Mouse (Mus musculus) stomach, postnatal 0 days (tissue): ENCODE results near the gene Magel2. TPM values are rescaled to one million over a fixed set of nuclear protein-coding genes. Genes with fewer than 3 reads are reported as not detected.

Source experiments
- ATAC-seq: fragments of 200-750 bp; cut with Nextera tagmentation; 2 replicates; pipeline ENCODE4 v1.8.0; 2017; ENCODE audit not compliant: low FRiP score, low TSS enrichment
- DNase-seq: peaks from one replicate; pipeline ENCODE4 v3.0.0-alpha.2; 2016; ENCODE audit warnings: low spot score
- H3K27ac ChIP-seq: fragments of 300-500 bp; sonication (generic); replicated peaks from 2 replicates; pipeline ENCODE4 v1.5.1; 2014; ENCODE audit warnings: mild to moderate bottlenecking, control low read depth
- H3K27me3 ChIP-seq: fragments of 300-500 bp; sonication (generic); 2 replicates; pipeline ENCODE4 v1.6.1; 2014; ENCODE audit warnings: low read length; ENCODE audit not compliant: control insufficient read depth, insufficient read depth
- H3K36me3 ChIP-seq: fragments of 300-500 bp; sonication (generic); 2 replicates; pipeline ENCODE4 v1.6.1; 2014; ENCODE audit warnings: low read length, mixed read lengths; ENCODE audit not compliant: control insufficient read depth, insufficient read depth
- H3K4me1 ChIP-seq: fragments of 300-500 bp; sonication (generic); replicated peaks from 2 replicates; pipeline ENCODE4 v1.6.1; 2014; ENCODE audit warnings: antibody characterized with exemption; ENCODE audit not compliant: control insufficient read depth, insufficient read depth
- H3K4me2 ChIP-seq: fragments of 300-500 bp; sonication (generic); replicated peaks from 2 replicates; pipeline ENCODE4 v1.6.1; 2014; ENCODE audit warnings: low read depth, mild to moderate bottlenecking, control low read depth, moderate library complexity
- H3K4me3 ChIP-seq: fragments of 300-500 bp; sonication (generic); 2 replicates; pipeline ENCODE4 v1.5.1; 2014; ENCODE audit warnings: low read depth, low read length, control low read depth
- H3K9ac ChIP-seq: fragments of 300-500 bp; sonication (generic); 2 replicates; pipeline ENCODE4 v1.6.1; 2014; ENCODE audit warnings: mild to moderate bottlenecking, low read length, control low read depth, mixed read lengths
- H3K9me3 ChIP-seq: fragments of 300-500 bp; sonication (generic); 2 replicates; pipeline ENCODE4 v1.6.1; 2016; ENCODE audit warnings: low read length; ENCODE audit not compliant: control insufficient read depth
- CTCF ChIP-seq: IDR thresholded peaks from 2 replicates; pipeline ENCODE4 v1.5.1; 2016; ENCODE audit warnings: antibody characterized with exemption, low read depth, mild to moderate bottlenecking, moderate library complexity
- EP300 ChIP-seq: optimal IDR thresholded peaks from 2 replicates; pipeline ENCODE3; 2016; ENCODE audit warnings: antibody characterized with exemption
- WGBS: fragments of 180-500 bp; shearing (Covaris S2); extraction: QIAGEN DNeasy Blood & Tissue Kit; methylation state at CpG from one replicate; pipeline ENCODE4 v1.1.7; 2014; 5-methylcytosine and 5-hydroxymethylcytosine counted together
- polyA plus RNA-seq: library from polyadenylated mRNA; unstranded; fragments of >200 nt; fragmentation: Nextera tagmentation; extraction: Ambion mirVana; gene quantifications from 2 replicates; pipeline ENCODE4 v1.2.1, GENCODE M21; 2015

Magel2 gene
- 0.18 and 0.19 TPM in 2 replicates for polyA plus RNA-seq

DNA sequence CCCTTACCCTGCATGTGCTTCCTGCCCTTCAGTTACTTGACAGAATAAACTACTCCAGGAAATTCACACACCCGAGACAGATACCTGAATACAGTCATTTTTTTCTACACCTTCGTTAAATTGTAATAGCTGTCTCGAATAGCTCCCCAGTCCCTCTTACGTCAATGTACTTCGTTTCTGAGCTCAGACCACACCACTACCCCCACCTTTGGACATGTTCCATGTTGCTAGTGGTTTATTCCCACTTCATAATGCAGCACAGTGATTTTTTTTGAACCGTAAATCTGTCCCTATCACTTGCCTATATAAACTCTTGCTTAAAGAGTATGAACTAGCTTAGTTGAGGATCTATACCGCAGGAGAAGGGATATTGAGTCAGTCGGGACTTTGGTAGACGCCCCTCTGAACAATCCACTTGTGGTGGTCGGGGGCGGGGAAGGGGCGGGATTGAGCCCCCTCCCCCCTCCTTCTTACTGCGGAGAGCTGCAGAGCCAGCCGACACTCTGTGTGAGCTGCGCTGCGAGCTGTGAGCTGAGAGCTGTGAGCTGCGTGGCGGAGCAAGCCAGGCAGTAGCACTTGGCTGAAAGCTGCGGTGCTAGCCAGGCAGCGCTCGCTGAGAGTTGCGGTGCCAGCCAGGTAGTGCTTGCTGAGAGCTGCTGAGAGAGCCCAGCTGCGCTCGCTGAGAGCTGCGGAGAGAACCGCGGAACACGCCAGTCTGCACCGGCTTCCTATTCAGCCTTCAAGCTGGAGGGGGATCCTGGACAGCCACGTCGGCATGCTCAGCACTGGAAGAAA lies at the start of gene Magel2:
Gene Magel2 (plus strand): TSS at position 501 of the 795 bp plus-strand sequence.
- H3K9me3 ChIP-seq, result no peaks in the 10 kb centered on the region
- no peak within 1 kb of the TSS for H3K27ac ChIP-seq
- DNase-seq (peak; percentile 22), ATAC-seq (peak; percentile 72)
- H3K27me3 ChIP-seq, result no peaks in the 10 kb centered on the region
- H3K9ac ChIP-seq, result peak within 1 kb of the TSS; percentile 35; the same call in 1 of the 2 replicates
- H3K4me3 ChIP-seq, result peak within 1 kb of the TSS; percentile 35
- H3K4me2 ChIP-seq, result peak within 1 kb of the TSS; percentile 53
- no peak for TF ChIP-seq EP300
- TF ChIP-seq CTCF, result no peak
- 19% methylated on average over 31 of the region's 31 CpGs for WGBS
- H3K4me1 ChIP-seq, result no peaks in the 10 kb centered on the region
- H3K36me3 ChIP-seq, result no peaks in the 10 kb centered on the region

DNA sequence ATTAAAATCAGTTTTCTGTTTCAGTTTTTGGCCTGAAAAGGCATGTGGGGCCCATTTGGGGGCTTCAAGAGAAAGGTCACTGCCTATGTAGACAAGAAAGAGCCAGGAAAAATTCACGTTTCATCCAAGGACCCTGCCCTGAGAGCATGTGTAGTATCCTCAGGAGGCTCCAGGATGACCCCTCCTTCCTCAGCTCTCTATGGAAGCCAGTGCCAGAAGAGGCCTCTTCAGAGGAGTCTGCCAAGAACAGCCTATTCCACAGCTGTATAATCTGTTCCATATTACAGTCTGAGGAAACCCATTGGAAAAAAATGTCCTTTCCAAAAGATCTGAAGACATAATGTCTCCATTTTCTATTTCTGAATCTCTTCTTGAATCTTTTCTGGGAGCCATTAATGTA lies 31.4 kb upstream of the Magel2 start:
- no peak for DNase-seq
- ATAC-seq, result no peak
- no peaks in the 10 kb centered on the region for H3K9me3 ChIP-seq
- H3K36me3 ChIP-seq, result no peaks in the 10 kb centered on the region
- TF ChIP-seq CTCF, result no peak
- no peak for TF ChIP-seq EP300
- no peak overlapping the region for H3K27ac ChIP-seq
- H3K4me3 ChIP-seq, result no peak overlapping the region
- no peaks in the 10 kb centered on the region for H3K27me3 ChIP-seq
- H3K4me2 ChIP-seq, result no peak overlapping the region
- H3K9ac ChIP-seq, result no peak overlapping the region
- 12% methylated on average over 1 of the region's 1 CpGs for WGBS
- no peaks in the 10 kb centered on the region for H3K4me1 ChIP-seq

DNA sequence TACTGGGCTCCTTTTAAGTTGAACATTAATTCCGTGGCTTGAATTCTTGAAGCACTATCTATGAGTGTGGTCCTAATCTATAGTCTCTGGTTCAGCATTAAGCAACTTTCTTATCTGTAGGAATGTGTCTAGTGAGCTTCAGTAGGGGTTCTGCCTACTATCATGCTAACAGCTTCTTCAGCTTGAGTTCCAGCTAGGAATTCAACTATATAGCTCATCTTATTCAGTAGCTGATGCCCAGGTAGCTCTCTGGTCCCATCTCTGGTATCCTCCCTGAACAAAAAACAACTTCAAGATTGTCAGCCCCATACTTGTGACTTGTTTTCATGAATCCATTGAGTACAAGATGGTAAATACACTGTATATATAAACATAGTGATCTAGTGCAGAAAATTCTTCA lies 30.5 kb upstream of the Magel2 start, which contains the start of gene Ndn:
Gene Ndn (plus strand): TSS at position 301 of the 400 bp plus-strand sequence.
- ATAC-seq (no peak), DNase-seq (no peak)
- H3K9ac ChIP-seq, result no peak within 1 kb of the TSS
- H3K4me2 ChIP-seq, result no peak within 1 kb of the TSS
- 54% methylated on average over 1 of the region's 1 CpGs for WGBS
- H3K9me3 ChIP-seq, result no peaks in the 10 kb centered on the region
- no peaks in the 10 kb centered on the region for H3K27me3 ChIP-seq
- H3K27ac ChIP-seq, result no peak within 1 kb of the TSS
- H3K4me3 ChIP-seq, result no peak within 1 kb of the TSS
- no peaks in the 10 kb centered on the region for H3K36me3 ChIP-seq
- TF ChIP-seq EP300, result no peak
- no peak for TF ChIP-seq CTCF
- no peaks in the 10 kb centered on the region for H3K4me1 ChIP-seq

DNA sequence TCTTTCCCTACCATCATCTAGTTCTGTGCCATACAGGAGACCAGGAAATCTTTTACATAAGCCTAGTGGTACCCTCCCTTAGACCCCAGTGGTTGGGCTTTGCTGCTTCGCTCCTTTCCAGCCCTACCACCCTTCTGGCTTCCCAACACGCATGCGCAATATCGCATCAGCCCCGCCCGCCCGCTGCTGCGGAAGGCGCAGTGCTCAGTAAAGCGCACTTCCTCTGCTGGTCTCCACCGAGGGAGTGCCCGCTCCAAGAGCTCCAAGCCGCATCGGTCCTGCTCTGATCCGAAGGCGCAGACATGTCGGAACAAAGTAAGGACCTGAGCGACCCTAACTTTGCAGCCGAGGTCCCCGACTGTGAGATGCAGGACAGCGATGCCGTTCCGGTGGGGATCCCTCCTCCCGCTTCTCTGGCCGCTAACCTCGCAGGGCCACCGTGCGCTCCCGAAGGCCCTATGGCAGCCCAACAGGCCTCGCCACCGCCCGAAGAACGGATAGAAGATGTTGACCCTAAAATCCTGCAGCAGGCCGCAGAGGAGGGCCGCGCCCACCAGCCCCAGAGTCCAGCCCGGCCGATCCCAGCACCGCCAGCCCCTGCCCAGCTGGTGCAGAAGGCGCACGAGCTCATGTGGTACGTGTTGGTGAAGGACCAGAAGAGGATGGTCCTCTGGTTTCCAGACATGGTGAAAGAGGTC lies 28.6 kb upstream of the Magel2 start:
- H3K27ac ChIP-seq, result no peak overlapping the region; the same call in 1 of the 2 replicates

DNA sequence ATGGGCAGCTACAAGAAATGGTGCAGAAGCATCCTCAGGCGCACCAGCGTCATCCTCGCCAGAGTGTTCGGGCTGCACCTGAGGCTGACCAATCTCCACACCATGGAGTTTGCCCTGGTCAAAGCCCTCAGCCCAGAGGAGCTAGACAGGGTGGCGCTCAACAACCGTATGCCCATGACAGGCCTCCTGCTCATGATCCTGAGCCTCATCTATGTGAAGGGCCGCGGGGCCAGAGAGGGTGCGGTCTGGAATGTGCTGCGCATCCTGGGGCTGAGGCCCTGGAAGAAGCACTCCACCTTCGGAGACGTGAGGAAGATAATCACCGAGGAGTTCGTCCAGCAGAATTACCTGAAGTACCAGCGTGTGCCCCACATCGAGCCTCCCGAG lies 28.0 kb upstream of the Magel2 start:
- DNase-seq (no peak), ATAC-seq (0 out of 2 replicates have a peak, but pooled peaks have one; percentile 6)
- Histone ChIP-seq H3K4me2 (peak overlapping the region; percentile 55), H3K36me3 (no peaks in the 10 kb centered on the region), H3K9ac (peak overlapping the region; percentile 52), H3K4me1 (no peaks in the 10 kb centered on the region), H3K4me3 (peak overlapping the region; percentile 42), H3K27me3 (no peaks in the 10 kb centered on the region), H3K27ac (no peak overlapping the region), H3K9me3 (no peaks in the 10 kb centered on the region)
- 29% methylated on average over 17 of the region's 17 CpGs for WGBS
- TF ChIP-seq EP300 (no peak), CTCF (no peak)

More for the DNA sequence above, 28.6 kb upstream of the Magel2 start:
- Histone ChIP-seq H3K27me3 (no peaks in the 10 kb centered on the region), H3K4me3 (peak overlapping the region; percentile 42), H3K9me3 (no peaks in the 10 kb centered on the region), H3K36me3 (no peaks in the 10 kb centered on the region), H3K4me1 (no peaks in the 10 kb centered on the region), H3K4me2 (peak overlapping the region; percentile 55), H3K9ac (peak overlapping the region; percentile 52)
- peak; percentile 91 for ATAC-seq
- TF ChIP-seq CTCF (no peak), EP300 (no peak)
- DNase-seq, result peak; percentile 65
- 12% methylated on average over 38 of the region's 42 CpGs for WGBS
